Mouse (Mus musculus): Measurements from ENCODE around the gene Gm49369. TPM values are rescaled to one million over a fixed set of nuclear protein-coding genes. Genes with fewer than 3 reads are reported as not detected.

The Gm49369 gene
- polyA plus RNA-seq, 1 experiment = 0.31 TPM

DNA sequence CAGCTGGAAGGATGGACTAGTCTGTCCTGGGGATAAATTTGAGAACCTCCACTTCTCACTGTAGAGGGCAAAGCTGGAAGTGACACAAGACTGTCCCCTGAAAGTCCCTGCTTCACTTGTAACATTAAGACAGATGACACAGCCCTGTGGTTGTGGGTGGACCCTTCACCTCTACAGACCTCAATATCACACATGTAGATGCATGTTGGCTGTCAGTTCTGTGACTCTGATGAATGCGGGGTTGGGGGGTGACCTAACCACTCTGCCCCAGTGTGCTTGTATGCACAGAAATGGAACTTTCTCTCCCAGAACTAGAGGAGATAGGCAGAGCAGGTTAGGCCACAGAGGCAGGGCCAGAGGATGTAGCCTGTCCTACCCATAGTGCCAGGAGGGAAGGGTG, 14.1 kb upstream of the Gm49369 start:
- H3ac ChIP-seq (ENCODE audit: control insufficient read depth, insufficient read length) = no peak overlapping the region
- TF ChIP-seq REST (IDR thresholded peaks at IDR 0.05; ENCODE audit: insufficient read depth, insufficient read length) = no peak
- TF ChIP-seq POLR2AphosphoS2 (IDR thresholded peaks at IDR 0.05; ENCODE audit: insufficient read length, low read depth) = no peak
- TF ChIP-seq USF1 (IDR thresholded peaks at IDR 0.05; ENCODE audit: low read depth) = no peak
- TF ChIP-seq MYOD1 (IDR thresholded peaks at IDR 0.05; ENCODE audit: control insufficient read depth in 1 of 3, insufficient read length in 2 of 3, low read depth in 2 of 3) = no peak
- TF ChIP-seq MAX (IDR thresholded peaks at IDR 0.05; ENCODE audit: low read depth) = no peak
- TF ChIP-seq SRF (IDR thresholded peaks at IDR 0.05; ENCODE audit: control insufficient read depth, insufficient read length, low read depth) = no peak
- H3K4me3 ChIP-seq = no peak overlapping the region
- H3K79me2 ChIP-seq (ENCODE audit: control insufficient read depth, insufficient read depth) = no peaks in the 10 kb centered on the region
- H3K36me3 ChIP-seq (ENCODE audit: control insufficient read depth, insufficient read depth) = no peaks in the 10 kb centered on the region
- H3K27me3 ChIP-seq (ENCODE audit: control insufficient read depth, insufficient read depth, insufficient read length) = no peaks in the 10 kb centered on the region
- H3K4me2 ChIP-seq (ENCODE audit: low read depth) = no peak overlapping the region

DNA sequence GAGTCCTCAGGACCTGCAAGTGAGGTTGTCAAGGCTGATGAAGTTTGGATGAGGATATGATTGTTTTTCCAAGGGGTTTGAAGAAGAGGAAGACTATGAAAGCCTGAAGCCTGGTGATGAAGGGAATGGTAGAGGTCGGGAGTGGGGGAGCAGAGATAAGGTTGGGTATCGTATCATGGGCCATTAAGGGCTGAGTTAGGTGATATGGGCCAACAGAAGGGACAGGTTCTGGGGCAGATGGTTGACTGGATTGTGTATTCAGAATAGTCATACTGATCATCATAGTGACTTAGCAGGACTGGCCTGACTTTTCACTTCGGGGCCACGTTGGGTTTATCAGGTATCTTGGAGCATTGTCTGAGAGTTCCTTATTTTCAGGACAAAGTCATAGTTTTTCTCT, 13.0 kb upstream of the Gm49369 start:
- H3K79me2 ChIP-seq (ENCODE audit: control insufficient read depth, insufficient read depth) = no peaks in the 10 kb centered on the region
- H3K4me2 ChIP-seq (ENCODE audit: low read depth) = no peak overlapping the region
- H3ac ChIP-seq (ENCODE audit: control insufficient read depth, insufficient read length) = no peak overlapping the region
- no peak overlapping the region for H3K4me3 ChIP-seq
- H3K27me3 ChIP-seq (ENCODE audit: control insufficient read depth, insufficient read depth, insufficient read length) = no peaks in the 10 kb centered on the region
- H3K36me3 ChIP-seq (ENCODE audit: control insufficient read depth, insufficient read depth) = no peaks in the 10 kb centered on the region
- TF ChIP-seq POLR2A (IDR thresholded peaks at IDR 0.05; ENCODE audit: insufficient read length, low read depth) = no peak
- TF ChIP-seq MYOD1 (IDR thresholded peaks at IDR 0.05; ENCODE audit: control insufficient read depth in 1 of 3, insufficient read length in 2 of 3, low read depth in 2 of 3) = no peak
- no peak for TF ChIP-seq E2F4 (IDR thresholded peaks at IDR 0.05; ENCODE audit: insufficient read depth)

DNA sequence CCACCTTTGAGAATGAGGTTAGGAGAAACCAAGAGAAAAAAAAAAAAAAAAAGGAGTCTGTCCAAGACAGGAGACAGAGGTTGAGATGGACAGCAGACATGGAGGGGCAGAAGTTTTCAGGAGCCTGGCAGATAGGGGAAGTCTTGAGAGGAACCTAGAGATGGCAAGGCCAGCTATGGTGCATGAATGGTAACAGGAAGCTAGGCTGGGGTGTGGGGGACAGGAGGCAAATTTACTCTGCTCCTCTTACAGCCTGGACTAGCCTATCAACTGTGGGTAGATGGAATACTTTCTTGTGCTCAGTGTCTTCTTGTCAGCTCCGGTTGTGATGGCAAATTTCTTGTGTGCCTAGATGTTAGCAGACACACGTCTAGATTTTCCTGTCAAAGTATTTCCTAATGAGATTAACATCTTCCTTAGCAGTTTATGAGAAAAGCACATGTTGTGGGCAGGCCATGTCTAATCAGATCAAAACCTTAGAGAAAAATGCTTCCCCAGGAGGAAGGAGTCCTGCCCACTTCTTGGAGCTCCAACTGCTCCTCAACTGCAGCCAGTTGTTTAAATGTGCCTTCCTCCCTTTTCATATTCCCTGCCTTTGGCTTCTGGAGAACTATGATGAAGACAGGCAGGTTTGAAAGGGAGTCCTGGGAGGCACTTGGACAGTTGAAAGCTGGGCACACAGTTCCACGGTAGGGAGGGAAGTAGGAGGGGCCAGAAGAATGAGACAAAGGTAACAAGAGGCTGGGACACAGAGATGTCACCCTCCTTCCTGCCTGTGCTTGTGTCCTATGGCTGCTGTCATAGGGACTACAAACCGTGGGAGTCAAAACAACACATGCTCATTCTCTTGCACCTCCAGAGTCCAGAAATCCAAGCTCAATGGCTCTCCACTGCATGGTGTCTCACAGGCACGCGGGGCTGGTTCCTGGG, 12.1 kb upstream of the Gm49369 start:
- TF ChIP-seq REST (IDR thresholded peaks at IDR 0.05; ENCODE audit: insufficient read depth, insufficient read length) (no peak), CEBPB (IDR thresholded peaks at IDR 0.05; ENCODE audit: insufficient read depth, poor library complexity, severe bottlenecking) (no peak), MAX (IDR thresholded peaks at IDR 0.05; ENCODE audit: low read depth) (no peak), TCF3 (IDR thresholded peaks at IDR 0.05; ENCODE audit: insufficient read length, low read depth) (no peak), SRF (IDR thresholded peaks at IDR 0.05; ENCODE audit: control insufficient read depth, insufficient read length, low read depth) (no peak), E2F4 (IDR thresholded peaks at IDR 0.05; ENCODE audit: insufficient read depth) (no peak), MYOG (IDR thresholded peaks at IDR 0.05; ENCODE audit: control insufficient read depth in 1 of 3, insufficient read depth in 1 of 3, insufficient read length in 2 of 3, low read depth in 2 of 3) (no peak)
- Histone ChIP-seq H3K4me3 (no peak overlapping the region), H3K79me2 (ENCODE audit: control insufficient read depth, insufficient read depth) (no peaks in the 10 kb centered on the region), H3K36me3 (ENCODE audit: control insufficient read depth, insufficient read depth) (no peaks in the 10 kb centered on the region), H3K4me2 (ENCODE audit: low read depth) (no peak overlapping the region), H3ac (ENCODE audit: control insufficient read depth, insufficient read length) (no peak overlapping the region), H3K27me3 (ENCODE audit: control insufficient read depth, insufficient read depth, insufficient read length) (no peaks in the 10 kb centered on the region)

DNA sequence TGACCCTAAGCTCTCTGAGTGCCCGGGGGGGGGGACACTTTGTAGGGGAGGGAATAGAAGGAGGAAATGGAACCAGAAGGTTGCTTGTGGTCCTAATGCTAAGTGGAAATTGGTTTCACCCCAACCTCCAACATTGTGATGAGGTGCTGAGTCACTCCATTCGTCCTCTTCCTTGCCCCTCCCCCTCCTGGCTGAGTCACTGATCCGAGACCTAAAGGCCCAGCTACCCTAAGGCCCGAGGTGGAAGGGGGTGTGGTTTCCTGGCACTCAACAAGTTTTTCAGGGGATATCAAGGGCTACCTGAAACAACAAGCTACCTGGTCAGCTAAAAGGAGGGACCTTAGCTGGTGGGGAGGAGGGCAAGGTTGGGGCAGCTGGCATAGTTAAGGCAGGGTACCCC, 10.7 kb upstream of the Gm49369 start:
- no peak overlapping the region for H3K4me3 ChIP-seq
- no peaks in the 10 kb centered on the region for H3K27me3 ChIP-seq (ENCODE audit: control insufficient read depth, insufficient read depth, insufficient read length)
- TF ChIP-seq E2F4 (IDR thresholded peaks at IDR 0.05; ENCODE audit: insufficient read depth) (no peak), POLR2AphosphoS2 (IDR thresholded peaks at IDR 0.05; ENCODE audit: insufficient read length, low read depth) (no peak), POLR2A (IDR thresholded peaks at IDR 0.05; ENCODE audit: insufficient read length, low read depth) (no peak), USF1 (IDR thresholded peaks at IDR 0.05; ENCODE audit: low read depth) (no peak), TCF12 (IDR thresholded peaks at IDR 0.05; ENCODE audit: insufficient read depth, poor library complexity, severe bottlenecking) (no peak), MYOD1 (IDR thresholded peaks at IDR 0.05; ENCODE audit: control insufficient read depth in 1 of 3, insufficient read length in 2 of 3, low read depth in 2 of 3) (no peak), SRF (IDR thresholded peaks at IDR 0.05; ENCODE audit: control insufficient read depth, insufficient read length, low read depth) (no peak), CEBPB (IDR thresholded peaks at IDR 0.05; ENCODE audit: insufficient read depth, poor library complexity, severe bottlenecking) (no peak), TCF3 (IDR thresholded peaks at IDR 0.05; ENCODE audit: insufficient read length, low read depth) (no peak), REST (IDR thresholded peaks at IDR 0.05; ENCODE audit: insufficient read depth, insufficient read length) (no peak), MAX (IDR thresholded peaks at IDR 0.05; ENCODE audit: low read depth) (no peak), MYOG (IDR thresholded peaks at IDR 0.05; ENCODE audit: control insufficient read depth in 1 of 3, insufficient read depth in 1 of 3, insufficient read length in 2 of 3, low read depth in 2 of 3) (no peak)
- H3K4me2 ChIP-seq (ENCODE audit: low read depth) = peak overlapping the region; percentile 27
- H3K36me3 ChIP-seq (ENCODE audit: control insufficient read depth, insufficient read depth) = no peaks in the 10 kb centered on the region
- H3ac ChIP-seq (ENCODE audit: control insufficient read depth, insufficient read length) = no peak overlapping the region
- no peaks in the 10 kb centered on the region for H3K79me2 ChIP-seq (ENCODE audit: control insufficient read depth, insufficient read depth)

DNA sequence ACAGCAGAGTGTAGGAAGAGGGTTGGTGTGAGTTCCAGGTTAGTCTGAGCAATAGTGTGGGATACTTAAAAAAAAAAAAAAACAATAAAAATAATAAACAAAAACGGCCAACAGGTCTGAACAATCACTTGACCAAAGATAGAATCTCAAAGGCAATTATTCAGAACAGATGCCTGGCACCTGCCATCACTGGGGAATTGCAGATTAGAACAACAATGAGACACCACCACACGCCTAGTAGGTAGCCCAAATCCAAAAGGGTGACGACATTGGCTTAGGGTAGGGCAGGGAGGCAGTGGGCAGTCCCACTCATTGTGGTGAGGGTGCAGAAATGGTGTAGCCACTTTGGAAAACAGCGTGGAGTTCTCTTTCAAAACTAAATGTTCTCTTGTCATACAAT, 9.1 kb upstream of the Gm49369 start:
- TF ChIP-seq POLR2A (IDR thresholded peaks at IDR 0.05; ENCODE audit: insufficient read length, low read depth) (no peak), REST (IDR thresholded peaks at IDR 0.05; ENCODE audit: insufficient read depth, insufficient read length) (no peak), E2F4 (IDR thresholded peaks at IDR 0.05; ENCODE audit: insufficient read depth) (no peak), MYOD1 (IDR thresholded peaks at IDR 0.05; ENCODE audit: control insufficient read depth in 1 of 3, insufficient read length in 2 of 3, low read depth in 2 of 3) (peak in 1 of 3 experiments; percentile 54), TCF3 (IDR thresholded peaks at IDR 0.05; ENCODE audit: insufficient read length, low read depth) (no peak), MYOG (IDR thresholded peaks at IDR 0.05; ENCODE audit: control insufficient read depth in 1 of 3, insufficient read depth in 1 of 3, insufficient read length in 2 of 3, low read depth in 2 of 3) (no peak), USF1 (IDR thresholded peaks at IDR 0.05; ENCODE audit: low read depth) (no peak), MAX (IDR thresholded peaks at IDR 0.05; ENCODE audit: low read depth) (no peak)
- Histone ChIP-seq H3K4me3 (no peak overlapping the region), H3K4me2 (ENCODE audit: low read depth) (no peak overlapping the region), H3K27me3 (ENCODE audit: control insufficient read depth, insufficient read depth, insufficient read length) (no peaks in the 10 kb centered on the region), H3ac (ENCODE audit: control insufficient read depth, insufficient read length) (no peak overlapping the region), H3K79me2 (ENCODE audit: control insufficient read depth, insufficient read depth) (peaks cover 10% of the 10 kb centered on the region), H3K36me3 (ENCODE audit: control insufficient read depth, insufficient read depth) (no peaks in the 10 kb centered on the region)

All from myocyte (in vitro differentiated cells).